Mouse (Mus musculus) myocyte (in vitro differentiated cells): Measurements from ENCODE around the gene Pak3.

Experiments
- E2F4 ChIP-seq: IDR thresholded peaks from one replicate; pipeline ENCODE4 v1.6.1; 2011; ENCODE audit warnings: mild to moderate bottlenecking, control low read depth, moderate library complexity; ENCODE audit not compliant: insufficient read depth
- MAX ChIP-seq: IDR thresholded peaks from one replicate; pipeline ENCODE4 v1.6.1; 2011; ENCODE audit warnings: low read depth, mild to moderate bottlenecking, control low read depth
- POLR2A ChIP-seq: IDR thresholded peaks from one replicate; pipeline ENCODE4 v1.6.1; 2011; ENCODE audit warnings: low read depth, mild to moderate bottlenecking, control low read depth, moderate library complexity; ENCODE audit not compliant: insufficient read length
- POLR2AphosphoS2 ChIP-seq: IDR thresholded peaks from one replicate; pipeline ENCODE4 v1.6.1; 2011; ENCODE audit warnings: low read depth, control low read depth; ENCODE audit not compliant: insufficient read length
- TCF12 ChIP-seq: IDR thresholded peaks from one replicate; pipeline ENCODE4 v1.6.1; 2011; ENCODE audit warnings: mild to moderate bottlenecking, control low read depth; ENCODE audit not compliant: poor library complexity, insufficient read depth, severe bottlenecking
- TCF3 ChIP-seq: IDR thresholded peaks from one replicate; pipeline ENCODE4 v1.6.1; 2011; ENCODE audit warnings: low read depth, control low read depth; ENCODE audit not compliant: insufficient read length
- USF1 ChIP-seq: IDR thresholded peaks from one replicate; pipeline ENCODE4 v1.6.1; 2011; ENCODE audit warnings: low read depth, mild to moderate bottlenecking, control low read depth, moderate library complexity

DNA sequence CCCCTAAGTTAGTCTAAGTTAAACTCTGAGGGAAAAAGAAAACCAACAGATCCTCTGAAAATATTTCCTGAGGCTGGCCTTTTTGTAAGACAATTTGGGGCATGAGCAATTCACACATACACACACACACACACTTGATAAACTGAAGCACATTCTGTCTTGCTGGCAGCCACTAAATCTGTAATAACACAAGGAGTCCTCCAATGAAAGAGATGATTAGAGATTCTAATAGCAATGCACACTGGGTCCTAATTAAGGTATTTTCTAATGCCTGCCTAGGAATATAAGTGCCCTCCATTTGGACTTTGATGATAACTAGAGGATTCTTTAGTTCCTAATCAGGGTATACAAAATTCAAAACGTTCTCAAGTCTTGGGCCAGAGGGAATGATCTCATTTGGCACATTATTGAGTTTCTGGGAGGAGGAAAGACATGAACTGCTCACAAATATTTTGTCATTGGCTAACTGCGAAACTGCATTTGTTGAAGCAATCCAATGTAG is 62.1 kb downstream of the Pak3 start:
- no peak for TF ChIP-seq MAX
- no peak for TF ChIP-seq USF1
- no peak for TF ChIP-seq TCF3
- TF ChIP-seq POLR2A: no peak
- TF ChIP-seq TCF12: no peak
- no peak for TF ChIP-seq E2F4
- no peak for TF ChIP-seq POLR2AphosphoS2
